Mouse (Mus musculus): ENCODE results near the gene Taf6l. TPM values are rescaled to one million over a fixed set of nuclear protein-coding genes. Genes with fewer than 3 reads are reported as not detected.
A peak's percentile ranks its signal among the peaks of the same experiment; 100 is the strongest.
"Not testable (repeated sequence)": the region's sequence is repeated elsewhere in the genome, so short reads cannot be mapped to it uniquely, and the experiment has no call there.

Gene Taf6l
- polyA plus RNA-seq, 1 experiment from 2014 or later = 28.5 TPM

GRCm38 (mm10) chr19:8734334-8734733 is 51.9 kb downstream of the Taf6l start:
- no peaks in the 10 kb centered on the region for H3K9me3 ChIP-seq (replicated peaks)
- H3K36me3 ChIP-seq = peaks cover 13% of the 10 kb centered on the region
- no peak for ATAC-seq (ENCODE audit: low FRiP score)
- H3K4me1 ChIP-seq = peaks cover 20% of the 10 kb centered on the region
- no peak overlapping the region for H3K4me2 ChIP-seq
- H3K9ac ChIP-seq (replicated peaks) = no peak overlapping the region
- WGBS = 78% methylated on average over 3 of the region's 3 CpGs
- no peak overlapping the region for H3K4me3 ChIP-seq (replicated peaks)
- H3K27ac ChIP-seq (replicated peaks) = no peak overlapping the region
- H3K27me3 ChIP-seq (replicated peaks) = no peaks in the 10 kb centered on the region

DNA sequence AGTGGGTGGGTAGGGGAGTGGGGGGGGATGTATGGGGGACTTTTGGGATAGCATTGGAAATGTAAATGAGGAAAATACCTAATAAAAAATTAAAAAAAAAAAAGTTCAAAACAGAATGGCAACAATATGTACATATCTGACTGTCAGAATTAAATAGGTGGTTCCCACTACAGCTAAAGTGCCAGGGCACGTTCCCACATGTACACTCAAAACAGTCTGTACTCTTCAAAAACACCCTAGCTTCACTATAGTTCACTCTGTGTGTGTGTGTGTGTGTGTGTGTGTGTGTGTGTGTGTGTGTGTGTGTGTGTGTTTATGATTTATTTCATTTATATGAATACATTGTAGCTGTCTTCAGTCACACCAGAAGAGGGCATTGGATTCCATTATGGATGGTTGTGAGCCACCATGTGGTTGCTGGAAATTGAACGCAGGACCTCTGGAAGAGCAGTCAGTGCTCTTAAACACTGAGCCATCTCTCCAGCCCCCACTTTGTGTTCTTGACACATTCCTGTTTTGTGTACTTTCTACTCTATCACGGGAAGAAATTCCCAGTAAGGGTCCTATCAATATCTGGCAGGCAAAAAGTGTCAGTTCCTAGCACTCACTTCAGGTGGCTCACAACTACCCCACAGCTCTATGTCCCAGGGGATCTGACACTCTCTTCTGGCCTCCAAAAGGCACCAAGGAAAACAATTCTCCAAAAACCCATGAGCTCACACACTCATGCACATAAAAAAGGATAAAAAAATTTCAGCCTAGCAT is 57.7 kb downstream of the Taf6l start:
- not testable (repeated sequence) for H3K9me3 ChIP-seq (replicated peaks); H3K27ac ChIP-seq (replicated peaks); ATAC-seq (ENCODE audit: low FRiP score); H3K4me3 ChIP-seq (replicated peaks); H3K4me2 ChIP-seq; H3K9ac ChIP-seq (replicated peaks); H3K27me3 ChIP-seq (replicated peaks)
- Histone ChIP-seq H3K36me3 (peaks cover 26% of the 10 kb centered on the region), H3K4me1 (peaks cover 20% of the 10 kb centered on the region)
- 54% methylated on average over 3 of the region's 3 CpGs for WGBS

GRCm38 (mm10) chr19:8727495-8728114 is 58.6 kb downstream of the Taf6l start:
- Histone ChIP-seq H3K27ac (replicated peaks) (no peak overlapping the region), H3K4me3 (replicated peaks) (no peak overlapping the region), H3K4me1 (peaks cover 20% of the 10 kb centered on the region), H3K4me2 (no peak overlapping the region), H3K9me3 (replicated peaks) (no peaks in the 10 kb centered on the region), H3K9ac (replicated peaks) (no peak overlapping the region), H3K36me3 (peaks cover 26% of the 10 kb centered on the region), H3K27me3 (replicated peaks) (no peaks in the 10 kb centered on the region)
- ATAC-seq (ENCODE audit: low FRiP score) = no peak
- WGBS = 28% methylated on average over 5 of the region's 5 CpGs

GRCm38 (mm10) chr19:8726609-8727390 is 59.4 kb downstream of the Taf6l start:
- Histone ChIP-seq H3K9me3 (replicated peaks) (no peaks in the 10 kb centered on the region), H3K27me3 (replicated peaks) (no peaks in the 10 kb centered on the region), H3K27ac (replicated peaks) (no peak overlapping the region), H3K4me2 (no peak overlapping the region), H3K4me3 (replicated peaks) (no peak overlapping the region), H3K36me3 (peaks cover 26% of the 10 kb centered on the region), H3K9ac (replicated peaks) (no peak overlapping the region), H3K4me1 (peaks cover 25% of the 10 kb centered on the region)
- 24% methylated on average over 3 of the region's 3 CpGs for WGBS
- ATAC-seq (ENCODE audit: low FRiP score) = no peak

- Histone ChIP-seq H3K9me3 (replicated peaks) (no peaks in the 10 kb centered on the region), H3K9ac (replicated peaks) (peak overlapping the region; percentile 84), H3K4me1 (peaks cover 37% of the 10 kb centered on the region), H3K36me3 (peaks cover 26% of the 10 kb centered on the region), H3K27ac (replicated peaks) (no peak overlapping the region), H3K4me2 (peak overlapping the region; percentile 67), H3K27me3 (replicated peaks) (no peaks in the 10 kb centered on the region), H3K4me3 (replicated peaks) (peak overlapping the region; percentile 70)
- 56% methylated on average over 4 of the region's 4 CpGs for WGBS
- no peak for ATAC-seq (ENCODE audit: low FRiP score)
These were observed 61.1 kb downstream of the Taf6l start for GRCm38 (mm10) chr19:8725081-8725613.

Small RNA genes lying within 50 kb of the gene (microRNA-seq; reads per million reads assigned to microRNA genes)
- not detected for gene Mir6992

Other genes starting within 250 kb of the Taf6l start
- 9.1 and 10.7 TPM in 2 replicates for gene Slc22a8, start 195.2 kb downstream of the Taf6l start, polyA plus RNA-seq (2015; fragmentation: Nextera tagmentation; extraction: Ambion mirVana)
- gene Slc22a6, start 168.4 kb downstream of the Taf6l start, polyA plus RNA-seq (2015; fragmentation: Nextera tagmentation; extraction: Ambion mirVana) = 0.82 and 1.8 TPM in 2 replicates
- 0.35 and 0.70 TPM in 2 replicates for gene Chrm1, start 122.6 kb downstream of the Taf6l start, polyA plus RNA-seq (2015; fragmentation: Nextera tagmentation; extraction: Ambion mirVana)
- 158 and 159 TPM in 2 replicates for gene Slc3a2, start 63.0 kb downstream of the Taf6l start, polyA plus RNA-seq (2015; fragmentation: Nextera tagmentation; extraction: Ambion mirVana)
- gene Wdr74, start 50.6 kb downstream of the Taf6l start, polyA plus RNA-seq (2015; fragmentation: Nextera tagmentation; extraction: Ambion mirVana) = 91.0 and 95.2 TPM in 2 replicates
- 1.5 and 2.2 TPM in 2 replicates for gene 1700092M07Rik, start 45.7 kb downstream of the Taf6l start, polyA plus RNA-seq (2015; fragmentation: Nextera tagmentation; extraction: Ambion mirVana)
- 124 and 127 TPM in 2 replicates for gene Stx5a, start 45.0 kb downstream of the Taf6l start, polyA plus RNA-seq (2015; fragmentation: Nextera tagmentation; extraction: Ambion mirVana)
- 127 and 140 TPM in 2 replicates for gene Nxf1, start 29.3 kb downstream of the Taf6l start, polyA plus RNA-seq (2015; fragmentation: Nextera tagmentation; extraction: Ambion mirVana)
- gene Tmem223, start 15.4 kb downstream of the Taf6l start, polyA plus RNA-seq (2015; fragmentation: Nextera tagmentation; extraction: Ambion mirVana) = 218 and 235 TPM in 2 replicates
- gene Tmem179b, start 11.9 kb downstream of the Taf6l start, polyA plus RNA-seq (2015; fragmentation: Nextera tagmentation; extraction: Ambion mirVana) = 28.2 and 46.3 TPM in 2 replicates
- 143 and 147 TPM in 2 replicates for gene Polr2g, start 12.2 kb upstream of the Taf6l start, polyA plus RNA-seq (2015; fragmentation: Nextera tagmentation; extraction: Ambion mirVana)
- gene Zbtb3, start 16.1 kb upstream of the Taf6l start, polyA plus RNA-seq (2015; fragmentation: Nextera tagmentation; extraction: Ambion mirVana) = 6.5 TPM in 2 replicates
- gene Ttc9c, start 32.9 kb upstream of the Taf6l start, polyA plus RNA-seq (2015; fragmentation: Nextera tagmentation; extraction: Ambion mirVana) = 54.2 and 57.3 TPM in 2 replicates
- 5.1 and 5.9 TPM in 2 replicates for gene Hnrnpul2, start 33.6 kb upstream of the Taf6l start, polyA plus RNA-seq (2015; fragmentation: Nextera tagmentation; extraction: Ambion mirVana)
- gene AC129217.1, start 43.4 kb upstream of the Taf6l start, polyA plus RNA-seq (2015; fragmentation: Nextera tagmentation; extraction: Ambion mirVana) = not detected in 2 replicates
- 107 and 110 TPM in 2 replicates for gene Bscl2, start 51.0 kb upstream of the Taf6l start, polyA plus RNA-seq (2015; fragmentation: Nextera tagmentation; extraction: Ambion mirVana)
- 414 and 512 TPM in 2 replicates for gene Gng3, start 52.8 kb upstream of the Taf6l start, polyA plus RNA-seq (2015; fragmentation: Nextera tagmentation; extraction: Ambion mirVana)
- gene Lrrn4cl, start 64.4 kb upstream of the Taf6l start, polyA plus RNA-seq (2015; fragmentation: Nextera tagmentation; extraction: Ambion mirVana) = 1.1 and 1.4 TPM in 2 replicates
- gene Ubxn1, start 85.1 kb upstream of the Taf6l start, polyA plus RNA-seq (2015; fragmentation: Nextera tagmentation; extraction: Ambion mirVana) = 138 and 156 TPM in 2 replicates
- 62.6 and 65.7 TPM in 2 replicates for gene Uqcc3, start 94.5 kb upstream of the Taf6l start, polyA plus RNA-seq (2015; fragmentation: Nextera tagmentation; extraction: Ambion mirVana)
- 44.5 and 47.3 TPM in 2 replicates for gene Lbhd1, start 97.3 kb upstream of the Taf6l start, polyA plus RNA-seq (2015; fragmentation: Nextera tagmentation; extraction: Ambion mirVana)
- gene Gm49403, start 97.5 kb upstream of the Taf6l start, polyA plus RNA-seq (2015; fragmentation: Nextera tagmentation; extraction: Ambion mirVana) = not detected in 2 replicates
- gene 1810009A15Rik, start 102.4 kb upstream of the Taf6l start, polyA plus RNA-seq (2015; fragmentation: Nextera tagmentation; extraction: Ambion mirVana) = 40.1 and 48.2 TPM in 2 replicates
- 0.27 and 0.45 TPM in 2 replicates for gene Gm49416, start 102.5 kb upstream of the Taf6l start, polyA plus RNA-seq (2015; fragmentation: Nextera tagmentation; extraction: Ambion mirVana)
- 31.0 and 35.4 TPM in 2 replicates for gene Ints5, start 106.6 kb upstream of the Taf6l start, polyA plus RNA-seq (2015; fragmentation: Nextera tagmentation; extraction: Ambion mirVana)
- 75.4 and 82.2 TPM in 2 replicates for gene Ganab, start 111.7 kb upstream of the Taf6l start, polyA plus RNA-seq (2015; fragmentation: Nextera tagmentation; extraction: Ambion mirVana)
- gene B3gat3, start 134.0 kb upstream of the Taf6l start, polyA plus RNA-seq (2015; fragmentation: Nextera tagmentation; extraction: Ambion mirVana) = 80.4 and 89.1 TPM in 2 replicates
- gene Rom1, start 142.9 kb upstream of the Taf6l start, polyA plus RNA-seq (2015; fragmentation: Nextera tagmentation; extraction: Ambion mirVana) = 3.0 and 3.2 TPM in 2 replicates
- gene Eml3, start 143.1 kb upstream of the Taf6l start, polyA plus RNA-seq (2015; fragmentation: Nextera tagmentation; extraction: Ambion mirVana) = 13.9 and 17.1 TPM in 2 replicates
- 94.8 and 117 TPM in 2 replicates for gene Mta2, start 155.5 kb upstream of the Taf6l start, polyA plus RNA-seq (2015; fragmentation: Nextera tagmentation; extraction: Ambion mirVana)
- gene Tut1, start 167.4 kb upstream of the Taf6l start, polyA plus RNA-seq (2015; fragmentation: Nextera tagmentation; extraction: Ambion mirVana) = 25.4 and 26.0 TPM in 2 replicates
- 291 and 348 TPM in 2 replicates for gene Eef1g, start 180.6 kb upstream of the Taf6l start, polyA plus RNA-seq (2015; fragmentation: Nextera tagmentation; extraction: Ambion mirVana)
- 4.4 and 8.0 TPM in 2 replicates for gene Ahnak, start 202.9 kb upstream of the Taf6l start, polyA plus RNA-seq (2015; fragmentation: Nextera tagmentation; extraction: Ambion mirVana)